Mouse (Mus musculus) intestine, embryonic 16.5 days (tissue): Measurements from ENCODE around the gene Gm3238. TPM values are rescaled to one million over a fixed set of nuclear protein-coding genes. Genes with fewer than 3 reads are reported as not detected.
A peak's percentile ranks its signal among the peaks of the same experiment; 100 is the strongest.
"Not testable (repeated sequence)": the region's sequence is repeated elsewhere in the genome, so short reads cannot be mapped to it uniquely, and the experiment has no call there.

Source experiments
- ATAC-seq: fragments of 200-750 bp; cut with Nextera tagmentation; 2 replicates; pipeline ENCODE4 v1.8.0; 2017; ENCODE audit warnings: moderate TSS enrichment, moderate library complexity
- H3K27ac ChIP-seq: fragments of 300-500 bp; sonication (generic); 2 replicates; pipeline ENCODE4 v1.5.1; 2014; ENCODE audit warnings: mild to moderate bottlenecking, low read length
- H3K27me3 ChIP-seq: fragments of 300-500 bp; sonication (generic); replicated peaks from 2 replicates; pipeline ENCODE4 v1.6.1; 2014; ENCODE audit warnings: low read length, control low read depth, mixed read lengths; ENCODE audit not compliant: control insufficient read depth, insufficient read depth
- H3K36me3 ChIP-seq: fragments of 300-500 bp; sonication (generic); 2 replicates; pipeline ENCODE4 v1.6.1; 2014; ENCODE audit warnings: low read length, control low read depth; ENCODE audit not compliant: control insufficient read depth, insufficient read depth
- H3K4me1 ChIP-seq: fragments of 300-500 bp; sonication (generic); 2 replicates; pipeline ENCODE4 v1.6.1; 2014; ENCODE audit warnings: low read length, control low read depth, mixed read lengths; ENCODE audit not compliant: control insufficient read depth, insufficient read depth
- H3K4me2 ChIP-seq: fragments of 300-500 bp; sonication (generic); 2 replicates; pipeline ENCODE4 v1.6.1; 2014; ENCODE audit warnings: low read depth, low read length, control low read depth
- H3K4me3 ChIP-seq: fragments of 300-500 bp; sonication (generic); 2 replicates; pipeline ENCODE4 v1.5.1; 2014; ENCODE audit warnings: mild to moderate bottlenecking, low read length
- H3K9ac ChIP-seq: fragments of 300-500 bp; sonication (generic); 2 replicates; pipeline ENCODE4 v1.6.1; 2014; ENCODE audit warnings: low read depth, low read length
- H3K9me3 ChIP-seq: fragments of 300-500 bp; sonication (generic); 2 replicates; pipeline ENCODE4 v1.6.1; 2016; ENCODE audit warnings: low read length, control low read depth; ENCODE audit not compliant: control insufficient read depth
- WGBS: fragments of 180-500 bp; shearing (Covaris S2); extraction: QIAGEN DNeasy Blood & Tissue Kit; methylation state at CpG from one replicate; pipeline ENCODE4 v1.1.7; 2014; 5-methylcytosine and 5-hydroxymethylcytosine counted together
- polyA plus RNA-seq: library from polyadenylated mRNA; unstranded; fragments of >200 nt; fragmentation: Nextera tagmentation; extraction: Ambion mirVana; gene quantifications from 2 replicates; pipeline ENCODE4 v1.2.1, GENCODE M21; 2015

Gene Gm3238
- polyA plus RNA-seq = not detected in 2 replicates

GRCm38 (mm10) chr10:77771225-77771624, at the start of gene Gm3238:
TSS of gene Gm3238 (minus strand) at chr10:77771325.
- not testable (repeated sequence) for H3K27me3 ChIP-seq, H3K4me1 ChIP-seq, H3K9me3 ChIP-seq, H3K36me3 ChIP-seq, H3K4me3 ChIP-seq, ATAC-seq, H3K9ac ChIP-seq, H3K4me2 ChIP-seq, H3K27ac ChIP-seq
- WGBS = no CpG with 5 or more reads among the region's 1 CpGs

GRCm38 (mm10) chr10:77819203-77819602, 48.1 kb upstream of the Gm3238 start:
- Histone ChIP-seq H3K27me3 (no peaks in the 10 kb centered on the region), H3K4me2 (no peak overlapping the region), H3K36me3 (no peaks in the 10 kb centered on the region), H3K9ac (no peak overlapping the region), H3K9me3 (no peaks in the 10 kb centered on the region), H3K4me1 (no peaks in the 10 kb centered on the region), H3K4me3 (no peak overlapping the region), H3K27ac (no peak overlapping the region)
- ATAC-seq = no peak
- 37% methylated on average over 4 of the region's 4 CpGs for WGBS

- Histone ChIP-seq H3K4me1 (no peaks in the 10 kb centered on the region), H3K9ac (no peak overlapping the region), H3K36me3 (no peaks in the 10 kb centered on the region), H3K4me3 (no peak overlapping the region), H3K9me3 (no peaks in the 10 kb centered on the region), H3K4me2 (no peak overlapping the region), H3K27me3 (0 out of 2 replicates have a peak, but pooled peaks cover 3% of the 10 kb centered on the region), H3K27ac (no peak overlapping the region)
- WGBS = 96% methylated on average over 4 of the region's 4 CpGs
- no peak for ATAC-seq
These were observed 47.4 kb upstream of the Gm3238 start for GRCm38 (mm10) chr10:77818523-77818922.

GRCm38 (mm10) chr10:77815514-77815913, 44.4 kb upstream of the Gm3238 start:
- 36% methylated on average over 5 of the region's 5 CpGs for whole genome bisulfite sequencing
- Histone ChIP-seq H3K36me3 (no peaks in the 10 kb centered on the region), H3K27me3 (0 out of 2 replicates have a peak, but pooled peaks cover 3% of the 10 kb centered on the region), H3K4me1 (no peaks in the 10 kb centered on the region), H3K4me2 (no peak overlapping the region), H3K9me3 (no peaks in the 10 kb centered on the region), H3K4me3 (no peak overlapping the region), H3K27ac (no peak overlapping the region), H3K9ac (no peak overlapping the region)
- ATAC-seq = no peak

GRCm38 (mm10) chr10:77814382-77814781, 43.3 kb upstream of the Gm3238 start, which contains the start of gene Gm2696:
TSS of gene Gm2696 (plus strand) at chr10:77814682.
- Histone ChIP-seq H3K9me3 (no peaks in the 10 kb centered on the region), H3K36me3 (no peaks in the 10 kb centered on the region), H3K4me2 (no peak within 1 kb of the TSS), H3K27ac (no peak within 1 kb of the TSS), H3K4me3 (no peak within 1 kb of the TSS), H3K4me1 (no peaks in the 10 kb centered on the region), H3K9ac (no peak within 1 kb of the TSS), H3K27me3 (0 out of 2 replicates have a peak, but pooled peaks cover 3% of the 10 kb centered on the region)
- 45% methylated on average over 4 of the region's 4 CpGs for WGBS
- ATAC-seq = no peak

GRCm38 (mm10) chr10:77811743-77812142, 40.6 kb upstream of the Gm3238 start, which contains the start of gene Gm9507:
TSS of gene Gm9507 (minus strand) at chr10:77811843.
- 53% methylated on average over 5 of the region's 5 CpGs for WGBS
- Histone ChIP-seq H3K4me3 (no peak within 1 kb of the TSS), H3K4me1 (no peaks in the 10 kb centered on the region), H3K4me2 (no peak within 1 kb of the TSS), H3K9me3 (no peaks in the 10 kb centered on the region), H3K36me3 (no peaks in the 10 kb centered on the region), H3K9ac (no peak within 1 kb of the TSS), H3K27ac (no peak within 1 kb of the TSS), H3K27me3 (0 out of 2 replicates have a peak, but pooled peaks cover 3% of the 10 kb centered on the region)
- no peak for ATAC-seq

- H3K27me3 ChIP-seq = no peaks in the 10 kb centered on the region
- no peak overlapping the region for H3K4me2 ChIP-seq
- H3K9me3 ChIP-seq = no peaks in the 10 kb centered on the region
- ATAC-seq = no peak
- H3K4me3 ChIP-seq = no peak overlapping the region
- WGBS = 48% methylated on average over 3 of the region's 3 CpGs
- H3K27ac ChIP-seq = no peak overlapping the region
- no peaks in the 10 kb centered on the region for H3K4me1 ChIP-seq
- H3K36me3 ChIP-seq = no peaks in the 10 kb centered on the region
- no peak overlapping the region for H3K9ac ChIP-seq
These were observed 33.0 kb upstream of the Gm3238 start for GRCm38 (mm10) chr10:77804095-77804494.

GRCm38 (mm10) chr10:77798921-77799508, 27.9 kb upstream of the Gm3238 start, which contains the start of gene Gm19668:
TSS of gene Gm19668 (minus strand) at chr10:77799133.
- ATAC-seq = peak; percentile 42; the same call in 1 of the 2 replicates
- Histone ChIP-seq H3K36me3 (no peaks in the 10 kb centered on the region), H3K4me2 (no peak within 1 kb of the TSS), H3K4me1 (no peaks in the 10 kb centered on the region), H3K27me3 (no peaks in the 10 kb centered on the region), H3K27ac (no peak within 1 kb of the TSS), H3K9ac (no peak within 1 kb of the TSS), H3K9me3 (no peaks in the 10 kb centered on the region), H3K4me3 (no peak within 1 kb of the TSS)
- 41% methylated on average over 8 of the region's 8 CpGs for WGBS

- H3K36me3 ChIP-seq, H3K4me1 ChIP-seq, H3K9ac ChIP-seq, H3K4me2 ChIP-seq, ATAC-seq, H3K27ac ChIP-seq, H3K9me3 ChIP-seq, H3K4me3 ChIP-seq, H3K27me3 ChIP-seq: not testable (repeated sequence)
- WGBS = 36% methylated on average over 3 of the region's 3 CpGs
These were observed 27.2 kb upstream of the Gm3238 start for GRCm38 (mm10) chr10:77798164-77798920.
